Mouse (Mus musculus) left cerebral cortex, adult 18-20 months (tissue): ENCODE measurements around the gene Gria2. TPM values are rescaled to one million over a fixed set of nuclear protein-coding genes. Genes with fewer than 3 reads are reported as not detected.

Experiments used
- DNase-seq, 2 experiments: peaks; one replicate each; pipeline ENCODE4 v3.0.0; 2021 to 2022; ENCODE audit warnings: low spot score in 2 of 2, mixed read lengths in 1 of 2
- total RNA-seq, 2 experiments: library from RNA; stranded (reverse); gene quantifications; 2 replicates each; pipeline ENCODE4 v1.2.3; 2021

Gene Gria2
- total RNA-seq, 2 experiments from 2014 or later: 480 to 502 TPM

- DNase-seq: no peak
These were observed 22.1 kb downstream of the Gria2 start for GRCm38 (mm10) chr3:80780383-80781143.

- no peak for DNase-seq
These were observed 26.0 kb downstream of the Gria2 start for GRCm38 (mm10) chr3:80776628-80777027.

- DNase-seq: no peak
These were observed 26.7 kb downstream of the Gria2 start for GRCm38 (mm10) chr3:80775971-80776370.

GRCm38 (mm10) chr3:80774005-80774764, 28.4 kb downstream of the Gria2 start:
- DNase-seq: no peak

- no peak for DNase-seq
These were observed 29.4 kb downstream of the Gria2 start for GRCm38 (mm10) chr3:80773232-80773631.

GRCm38 (mm10) chr3:80769506-80770235, 33.0 kb downstream of the Gria2 start:
- no peak for DNase-seq

GRCm38 (mm10) chr3:80758955-80759354, 43.7 kb downstream of the Gria2 start:
- DNase-seq: no peak

GRCm38 (mm10) chr3:80758363-80758762, 44.3 kb downstream of the Gria2 start:
- DNase-seq: no peak

GRCm38 (mm10) chr3:80750786-80751185, 51.8 kb downstream of the Gria2 start:
- no peak for DNase-seq

- no peak for DNase-seq
These were observed 77.4 kb downstream of the Gria2 start for GRCm38 (mm10) chr3:80725205-80725604.

GRCm38 (mm10) chr3:80713123-80713522, 89.5 kb downstream of the Gria2 start:
- DNase-seq: no peak

- no peak for DNase-seq
These were observed 93.6 kb downstream of the Gria2 start for GRCm38 (mm10) chr3:80708992-80709391.

GRCm38 (mm10) chr3:80702173-80702572, 100.5 kb downstream of the Gria2 start:
- DNase-seq: no peak

- no peak for DNase-seq
These were observed 105.1 kb downstream of the Gria2 start for GRCm38 (mm10) chr3:80697523-80697922.

- no peak for DNase-seq
These were observed 107.7 kb downstream of the Gria2 start for GRCm38 (mm10) chr3:80694965-80695364.

GRCm38 (mm10) chr3:80665105-80665504, 137.5 kb downstream of the Gria2 start:
- DNase-seq: no peak

- no peak for DNase-seq
These were observed 139.3 kb downstream of the Gria2 start for GRCm38 (mm10) chr3:80663293-80663692.

GRCm38 (mm10) chr3:80661838-80662237, 140.8 kb downstream of the Gria2 start:
- DNase-seq: no peak

GRCm38 (mm10) chr3:80652213-80652612, 150.4 kb downstream of the Gria2 start:
- no peak for DNase-seq
